Mouse (Mus musculus) bone marrow, adult 2 months (tissue): ENCODE measurements around the gene Cd2bp2.

Experiments
- CTCF ChIP-seq: fragments of 200-500 bp; IDR thresholded peaks from 2 replicates; pipeline ENCODE4 v1.5.1; 2011; ENCODE audit warnings: low read length, control low read depth; ENCODE audit not compliant: control insufficient read depth, insufficient read depth
- POLR2A ChIP-seq: fragments of 200-500 bp; IDR thresholded peaks from 2 replicates; pipeline ENCODE4 v1.6.1; 2011; ENCODE audit warnings: low read depth, mild to moderate bottlenecking, control low read depth, low read length, borderline replicate concordance; ENCODE audit not compliant: control insufficient read depth

DNA sequence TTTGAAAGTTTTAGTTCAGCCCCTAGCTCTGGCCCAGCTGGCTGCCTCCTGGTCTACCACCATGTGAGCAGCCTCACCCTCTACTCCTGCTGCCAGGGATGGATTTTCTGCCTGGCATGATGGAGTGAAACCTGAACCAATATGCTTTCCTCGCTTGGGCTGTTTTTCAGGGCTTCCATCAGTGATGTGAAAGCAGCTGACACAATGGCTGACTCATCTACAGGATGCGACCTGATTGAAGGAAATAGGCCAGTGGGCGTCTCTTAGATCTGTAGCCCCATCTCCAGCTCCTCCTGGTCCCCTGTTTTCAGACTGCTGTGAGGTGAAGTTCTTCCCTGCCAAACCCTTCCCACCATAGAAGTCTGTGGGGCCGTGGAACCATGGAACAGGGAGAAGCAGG is 18.9 kb downstream of the Cd2bp2 start:
- TF ChIP-seq CTCF (no peak), POLR2A (no peak)
